Mouse (Mus musculus) kidney, adult 11 months (tissue): Measurements from ENCODE around the gene Alg12.

Experiments
- DNase-seq: peaks from one replicate; pipeline ENCODE4 v3.0.0; 2022

Alg12 gene

DNA sequence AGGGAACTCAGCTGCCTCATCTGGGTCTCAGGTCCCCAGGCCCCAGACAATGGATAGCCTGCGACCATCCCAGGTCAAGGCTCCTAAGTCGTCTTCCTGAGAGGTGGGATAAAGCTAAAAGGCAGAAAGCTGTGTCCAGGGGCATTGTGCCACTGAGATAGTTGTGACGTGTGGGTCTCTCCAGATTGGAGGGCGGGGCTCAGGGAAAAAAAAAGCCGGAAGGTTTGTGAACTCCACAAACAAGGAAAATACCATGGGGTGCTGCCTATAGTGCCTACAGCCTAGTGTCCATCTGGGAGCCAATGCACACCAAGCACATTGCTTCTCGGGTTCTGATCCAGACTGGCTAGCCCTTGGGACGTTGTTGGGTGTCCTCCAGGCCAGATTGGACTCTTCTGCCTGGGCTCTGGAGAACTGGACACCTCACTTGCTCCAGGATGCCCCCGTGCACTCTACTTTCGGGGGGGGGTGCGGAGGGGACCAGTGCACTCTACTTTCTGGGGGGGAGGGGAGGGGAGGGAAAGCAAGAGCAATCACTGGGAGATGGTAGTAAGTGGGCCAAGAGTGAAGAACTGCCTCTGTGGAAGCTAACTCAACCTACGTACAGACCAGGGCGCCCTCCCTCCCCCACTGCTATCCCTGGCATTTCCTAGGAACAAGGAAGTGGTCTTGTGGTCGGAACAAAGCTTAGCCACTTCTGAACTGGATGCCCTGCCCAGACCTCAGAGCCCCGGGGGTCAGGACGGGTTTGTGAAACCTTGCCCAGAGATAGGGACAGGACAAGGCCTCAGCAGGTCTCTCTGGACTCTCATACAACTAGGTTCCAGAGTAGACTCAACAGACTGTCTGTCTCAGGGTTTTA, 36.1 kb upstream of the Alg12 start:
- DNase-seq, result peak; percentile 58

DNA sequence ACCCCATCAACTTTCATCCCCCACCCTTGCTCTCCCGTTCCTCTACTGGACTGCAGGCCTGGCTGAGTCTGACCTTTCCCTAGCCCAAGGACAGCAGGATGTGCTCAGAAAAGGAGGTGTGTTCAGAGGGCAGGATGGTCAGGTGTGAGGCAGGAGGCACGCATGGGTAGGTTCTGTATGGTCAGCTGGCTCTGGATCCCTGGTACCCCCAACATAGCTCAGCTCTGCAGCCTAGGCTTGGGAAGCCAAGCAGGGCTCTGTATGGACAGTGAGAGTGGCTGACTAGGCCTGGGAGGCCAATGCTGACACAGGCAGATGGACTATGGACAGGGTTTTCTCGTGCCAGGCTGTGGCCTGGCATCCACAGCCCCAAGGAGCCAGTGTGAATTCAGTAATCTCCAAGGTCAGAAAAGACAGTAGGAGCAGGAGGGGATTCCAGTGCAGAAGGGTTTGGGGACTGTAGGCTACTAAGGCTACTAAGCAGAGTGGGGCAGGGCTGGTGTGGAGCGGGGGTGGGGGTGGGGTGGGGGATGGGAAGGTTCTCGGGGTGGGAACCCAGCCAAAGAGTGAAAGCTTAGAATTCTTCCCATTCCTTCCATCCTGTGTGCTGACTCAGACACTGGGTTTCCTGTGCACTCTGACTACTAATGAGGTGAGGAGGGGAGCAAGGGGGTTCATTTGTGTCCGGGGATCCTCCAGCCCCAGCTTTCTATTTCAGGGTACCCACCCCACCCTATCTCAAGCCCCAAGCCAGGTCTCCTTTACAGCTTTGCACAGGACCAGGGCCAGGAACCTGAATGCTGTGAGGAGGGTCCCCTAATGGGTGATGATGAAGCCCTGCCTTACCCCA, 35.2 kb upstream of the Alg12 start:
- peak; percentile 95 for DNase-seq

DNA sequence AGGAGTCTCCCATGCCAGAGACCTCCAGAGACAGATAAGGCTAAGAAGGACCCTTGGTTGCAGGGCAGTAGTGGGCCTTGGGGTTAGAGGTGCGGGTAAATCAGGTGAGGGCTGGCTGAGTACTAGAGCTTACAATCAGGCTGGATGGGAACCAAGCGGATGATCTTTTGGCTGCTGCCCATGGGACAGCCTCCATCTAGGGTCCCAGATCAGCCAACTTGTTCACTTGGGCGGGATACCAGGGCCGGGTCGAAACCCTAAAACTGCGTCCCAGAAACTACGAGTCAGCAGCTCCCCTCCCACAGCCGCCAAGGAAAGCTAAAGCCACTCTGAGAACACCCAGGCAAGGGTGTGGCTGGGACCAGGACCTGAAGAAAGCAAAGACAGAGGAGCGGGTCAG, 34.0 kb upstream of the Alg12 start:
- peak; percentile 40 for DNase-seq

DNA sequence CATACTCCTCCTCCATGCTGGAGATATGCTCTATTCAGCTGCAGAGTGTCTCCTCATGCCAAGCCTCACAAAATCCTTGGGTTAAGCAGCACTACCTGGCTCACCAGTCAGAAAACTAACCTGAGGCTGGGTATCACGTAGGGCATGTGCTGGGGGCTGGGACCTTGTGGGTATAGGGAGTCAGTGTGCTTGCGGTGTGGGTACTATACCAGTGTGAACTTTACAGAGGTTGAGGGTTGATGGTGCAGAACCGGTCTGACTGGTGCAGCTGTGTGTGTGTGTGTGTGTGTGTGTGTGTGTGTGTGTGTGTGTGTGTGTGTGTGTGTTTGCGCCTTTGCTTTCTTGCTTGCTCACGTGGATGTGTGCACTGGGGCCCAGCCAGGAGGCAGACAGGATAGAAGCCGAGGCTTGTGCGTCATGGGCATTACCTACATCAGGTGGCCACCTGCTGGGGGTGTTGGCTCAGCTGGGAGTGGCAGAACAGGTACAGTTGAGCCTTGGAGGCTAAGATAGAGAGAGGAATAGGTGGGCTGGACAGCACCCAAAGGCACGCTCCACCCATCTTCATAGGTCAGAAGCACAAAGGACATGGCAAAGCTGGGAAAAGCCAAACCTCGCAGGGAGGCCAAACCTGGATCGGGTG, 32.5 kb upstream of the Alg12 start:
- peak; percentile 93 for DNase-seq

DNA sequence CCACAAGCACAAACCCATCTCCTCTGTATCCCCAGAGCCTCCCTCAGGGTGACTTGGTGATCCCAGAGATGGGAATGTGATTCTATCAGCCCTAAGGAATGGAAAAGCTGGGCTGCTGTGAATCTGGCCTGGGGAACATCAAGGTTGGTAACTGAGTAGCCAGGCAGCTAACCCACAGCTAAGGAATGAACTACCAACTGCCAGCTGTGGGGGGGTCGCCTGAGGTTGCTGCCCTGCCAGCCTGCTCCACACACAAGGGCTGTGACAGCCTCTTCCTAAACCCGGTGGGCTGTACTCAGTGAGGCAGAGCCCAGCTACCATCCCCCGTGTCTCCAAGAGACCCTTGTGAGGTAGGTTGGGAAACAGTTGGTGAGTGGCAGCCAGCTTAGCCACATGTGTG, 32.0 kb upstream of the Alg12 start:
- peak; percentile 82 for DNase-seq

DNA sequence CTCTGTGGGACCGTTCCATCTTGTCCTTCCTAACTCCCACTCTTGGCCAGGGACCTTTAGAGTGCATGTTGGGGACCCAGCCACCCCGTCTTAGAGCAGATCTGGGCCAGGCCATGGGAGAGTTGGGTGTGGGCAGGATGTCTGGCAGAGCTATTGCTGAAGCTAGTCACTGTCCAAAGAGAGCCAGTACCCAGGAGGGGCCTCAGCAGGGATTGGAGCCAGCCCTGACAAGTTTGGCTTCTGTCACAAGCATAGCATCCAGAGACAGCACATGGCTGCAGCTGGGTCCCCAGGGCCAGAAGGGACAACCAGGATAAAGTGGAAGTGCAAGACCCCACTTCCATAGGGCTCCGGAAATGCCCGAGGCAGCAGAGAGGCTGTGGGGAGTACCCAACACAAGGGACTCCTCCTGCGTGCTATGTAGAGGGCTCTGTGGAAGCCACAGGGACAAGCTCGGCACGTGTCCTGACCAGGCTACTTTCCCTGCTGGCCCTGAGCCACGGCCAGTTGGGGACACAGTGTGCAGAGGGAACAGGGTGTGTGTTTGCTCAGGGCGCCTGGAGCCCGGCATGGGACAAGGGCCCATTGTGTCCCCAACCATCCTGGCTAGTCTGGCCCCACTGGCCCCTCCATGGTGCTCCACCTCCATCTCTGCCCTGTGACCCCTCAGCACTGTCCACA, 31.2 kb upstream of the Alg12 start:
- DNase-seq, result peak; percentile 96

DNA sequence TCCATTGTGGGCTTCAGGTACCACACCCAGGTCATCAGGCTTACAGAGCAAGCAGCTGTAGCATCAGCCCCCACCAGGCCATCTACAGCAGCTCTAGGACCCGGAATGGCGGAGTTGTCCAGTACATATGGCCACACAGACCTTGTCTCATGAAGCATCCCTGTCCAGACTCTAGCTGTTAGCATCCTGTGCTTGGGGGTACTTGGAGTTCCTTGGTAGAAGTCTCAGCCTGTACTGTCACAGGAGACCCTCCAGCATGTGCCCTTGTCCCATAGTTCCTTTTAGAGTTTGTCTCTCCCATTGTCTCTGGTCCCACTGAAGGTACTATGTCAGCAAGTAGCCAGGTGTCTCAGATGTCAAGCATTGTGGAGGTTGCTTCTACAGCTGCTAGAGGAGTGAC, 30.5 kb upstream of the Alg12 start:
- no peak for DNase-seq

DNA sequence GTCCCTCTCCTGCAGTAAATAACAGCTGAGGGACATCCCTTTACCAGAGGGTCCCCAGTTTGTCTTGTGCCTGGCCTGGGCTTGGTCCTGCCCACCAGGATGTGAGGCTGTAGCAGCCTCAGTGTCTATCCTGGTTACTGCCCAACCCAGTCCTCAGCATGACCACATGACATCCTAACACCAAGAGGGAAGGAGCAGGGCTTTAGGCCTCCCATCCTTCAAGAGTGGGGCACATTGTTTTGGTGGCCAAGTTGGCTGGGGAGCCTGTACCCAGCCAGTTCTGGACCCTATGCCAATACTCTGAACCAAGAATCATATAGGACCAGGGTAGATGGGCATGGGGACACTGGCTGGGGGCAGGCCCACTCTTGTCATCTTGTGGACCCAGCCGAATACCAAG, 29.5 kb upstream of the Alg12 start:
- DNase-seq, result no peak

DNA sequence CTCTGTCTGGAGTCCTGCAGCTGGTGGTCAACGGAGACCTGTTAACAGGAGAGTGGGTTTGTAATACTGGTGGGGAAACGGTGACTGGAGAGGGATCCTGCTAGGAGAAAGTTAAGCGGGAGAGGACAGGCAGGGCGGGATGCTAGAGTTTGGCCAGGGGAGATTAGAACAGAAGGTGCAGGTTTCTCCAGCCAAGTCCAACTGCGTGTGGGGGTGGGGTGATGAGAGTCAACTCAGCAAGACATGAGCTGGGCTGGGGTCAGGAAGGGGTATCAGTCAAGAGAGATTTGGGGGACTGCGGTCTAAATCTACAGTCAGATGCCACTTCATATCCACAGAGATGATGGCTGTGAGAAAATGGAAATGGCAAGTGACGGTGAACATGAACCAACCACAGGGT, 25.8 kb upstream of the Alg12 start:
- DNase-seq, result no peak

DNA sequence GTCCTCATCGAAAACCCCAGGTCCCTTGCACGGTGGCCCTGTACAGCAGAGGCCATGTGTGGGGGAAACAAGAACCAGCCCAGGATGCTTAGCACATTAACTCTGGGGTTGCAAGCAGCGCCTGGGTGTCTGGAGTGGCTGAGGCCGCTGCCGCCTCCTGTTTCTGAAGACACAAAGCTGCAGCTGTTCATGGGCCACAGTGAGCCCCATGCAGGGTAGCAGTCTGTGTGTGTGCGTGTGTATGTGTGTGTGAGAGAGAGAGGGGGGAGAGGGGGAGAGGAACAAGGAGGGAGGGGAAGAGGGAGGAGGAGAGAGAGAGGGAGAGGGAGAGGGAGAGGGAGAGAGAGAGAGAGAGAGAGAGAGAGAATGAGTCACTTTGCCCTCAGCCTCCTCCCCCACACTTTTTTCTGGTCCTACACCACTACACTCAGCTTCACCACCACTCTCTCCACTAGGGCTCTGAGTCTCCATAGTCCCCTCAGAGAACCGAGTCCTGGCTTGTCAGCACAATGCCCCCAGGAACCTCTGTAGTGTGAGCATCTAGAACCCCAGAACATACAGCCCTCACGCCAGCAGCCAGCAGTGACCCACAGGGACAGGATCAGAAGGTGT, 24.5 kb upstream of the Alg12 start:
- DNase-seq, result no peak

DNA sequence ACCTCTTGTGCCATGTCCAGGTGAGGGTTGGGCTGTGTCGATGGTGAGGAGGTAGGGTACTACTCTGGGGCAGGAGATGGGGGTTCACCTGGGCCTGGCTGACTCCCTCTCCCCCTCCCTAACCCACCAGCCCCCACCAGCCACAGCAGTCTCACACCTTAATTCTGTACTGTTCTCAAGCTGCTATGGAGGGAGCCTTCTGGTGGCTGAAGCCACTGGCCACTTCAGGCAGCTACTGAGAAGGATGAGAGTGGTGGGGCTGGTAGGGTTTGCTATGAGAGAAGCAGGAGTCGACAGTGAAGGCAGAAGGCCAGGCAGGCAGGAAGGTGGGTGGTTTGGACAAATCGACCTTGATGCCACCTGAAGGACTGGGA, 23.2 kb upstream of the Alg12 start:
- no peak for DNase-seq

DNA sequence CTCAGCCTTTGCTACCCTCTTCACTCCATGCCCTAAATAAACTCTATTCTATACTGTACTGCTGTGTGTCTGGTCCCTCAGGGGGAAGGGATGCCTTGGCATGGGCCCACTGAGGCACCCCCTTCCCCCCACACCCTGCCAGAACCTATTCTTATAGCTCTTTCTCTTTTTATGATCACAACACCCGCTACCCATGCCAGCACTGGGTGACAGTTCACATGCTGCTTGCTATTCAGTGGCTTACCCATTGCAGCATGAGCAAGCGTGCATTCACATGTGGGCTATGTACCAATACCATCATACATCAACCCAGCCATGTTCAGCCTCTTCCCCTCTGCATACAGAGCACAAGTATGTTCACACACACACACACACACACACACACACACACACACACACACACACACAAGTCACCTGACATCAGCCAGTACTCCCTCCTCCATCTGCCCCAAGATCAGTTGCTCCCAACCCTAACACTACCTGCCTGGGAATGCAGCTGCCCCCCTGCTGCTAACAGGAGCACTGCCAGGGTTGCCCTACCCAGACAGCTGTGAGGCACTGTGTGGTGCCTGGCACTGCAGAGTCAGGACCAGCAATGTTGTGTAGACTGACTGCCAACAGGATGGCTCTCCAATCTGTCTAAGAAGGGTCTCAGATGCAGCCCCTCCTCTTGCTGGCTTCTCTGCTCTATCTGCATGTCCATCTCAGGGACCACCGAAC, 22.6 kb upstream of the Alg12 start:
- no peak for DNase-seq

DNA sequence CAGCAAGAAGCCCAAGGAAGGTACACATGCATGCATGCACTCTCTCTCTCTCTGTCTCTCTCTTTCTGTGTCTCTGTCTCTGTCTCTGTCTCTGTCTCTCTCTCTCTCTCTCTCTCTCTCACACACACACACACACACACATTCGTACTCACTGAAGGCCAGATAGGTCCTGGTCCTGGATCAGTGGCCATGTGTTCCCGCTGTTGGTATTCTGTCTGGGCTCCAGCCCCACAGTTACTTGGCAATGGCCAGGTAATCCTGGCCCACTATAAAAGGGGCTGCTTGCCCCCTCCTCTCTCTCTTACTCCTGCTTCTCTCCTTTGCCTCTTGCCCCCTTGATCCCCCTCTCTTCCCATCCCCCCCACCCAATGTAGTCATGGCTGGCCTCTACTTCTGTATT, 22.0 kb upstream of the Alg12 start:
- no peak for DNase-seq

DNA sequence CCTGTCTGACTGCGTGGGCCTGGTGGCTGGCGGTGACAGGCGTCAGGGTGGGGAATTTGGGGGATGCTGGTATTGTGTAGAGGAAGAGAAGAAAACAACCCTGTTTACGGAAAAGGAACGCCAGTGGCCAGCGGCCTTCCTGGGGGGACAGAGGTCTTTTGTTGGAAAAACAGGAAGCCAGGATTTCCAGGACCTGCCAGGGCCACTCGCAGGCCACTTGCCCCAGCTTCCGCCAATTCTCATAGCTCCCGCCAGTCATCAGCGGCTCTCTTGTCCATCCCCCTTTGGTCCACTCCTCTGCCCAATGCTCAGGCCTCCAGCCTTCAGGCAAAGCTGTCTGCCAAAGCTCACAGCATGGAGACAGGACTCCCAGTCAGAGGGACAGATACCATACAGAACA, 21.0 kb upstream of the Alg12 start:
- peak; percentile 85 for DNase-seq

DNA sequence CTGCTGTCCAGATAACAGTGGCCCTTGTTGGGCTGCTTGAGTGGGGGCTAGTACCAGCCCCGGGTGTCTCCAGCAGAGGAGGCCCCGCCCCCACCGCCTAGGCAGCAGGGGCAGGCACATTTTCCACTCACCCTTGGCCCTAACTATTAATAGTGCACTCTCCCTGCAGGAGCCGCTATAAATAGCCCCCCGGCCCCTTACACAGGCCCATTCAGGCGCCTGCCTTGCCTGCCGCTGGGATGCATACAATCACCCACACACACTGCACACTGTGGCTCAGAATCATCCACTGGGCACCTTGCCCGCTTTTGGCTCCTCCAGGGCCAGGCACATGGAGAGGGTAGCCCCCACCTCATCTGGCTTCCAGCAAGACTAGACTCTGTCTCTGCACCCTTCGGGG, 20.2 kb upstream of the Alg12 start:
- DNase-seq, result peak; percentile 81

DNA sequence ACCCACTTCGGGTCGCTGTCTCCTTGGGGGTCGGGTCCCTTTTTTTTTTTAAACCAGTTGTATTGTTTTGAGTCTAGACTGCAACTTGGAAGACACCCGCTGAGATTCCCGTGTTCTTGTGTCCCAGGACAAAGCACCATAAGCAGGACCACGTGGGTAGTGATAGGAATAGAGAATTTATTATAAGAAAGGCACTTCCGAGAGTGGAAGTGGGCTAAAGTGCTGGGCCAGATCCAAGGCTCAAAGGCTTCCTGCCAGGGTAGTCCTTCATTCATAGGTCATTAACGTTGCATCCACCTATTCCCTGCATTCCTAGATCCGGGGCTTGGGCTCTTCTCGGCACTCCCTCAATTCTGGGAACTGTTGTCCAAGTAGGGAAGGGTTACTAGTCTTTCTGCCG, 18.9 kb upstream of the Alg12 start:
- peak; percentile 72 for DNase-seq

DNA sequence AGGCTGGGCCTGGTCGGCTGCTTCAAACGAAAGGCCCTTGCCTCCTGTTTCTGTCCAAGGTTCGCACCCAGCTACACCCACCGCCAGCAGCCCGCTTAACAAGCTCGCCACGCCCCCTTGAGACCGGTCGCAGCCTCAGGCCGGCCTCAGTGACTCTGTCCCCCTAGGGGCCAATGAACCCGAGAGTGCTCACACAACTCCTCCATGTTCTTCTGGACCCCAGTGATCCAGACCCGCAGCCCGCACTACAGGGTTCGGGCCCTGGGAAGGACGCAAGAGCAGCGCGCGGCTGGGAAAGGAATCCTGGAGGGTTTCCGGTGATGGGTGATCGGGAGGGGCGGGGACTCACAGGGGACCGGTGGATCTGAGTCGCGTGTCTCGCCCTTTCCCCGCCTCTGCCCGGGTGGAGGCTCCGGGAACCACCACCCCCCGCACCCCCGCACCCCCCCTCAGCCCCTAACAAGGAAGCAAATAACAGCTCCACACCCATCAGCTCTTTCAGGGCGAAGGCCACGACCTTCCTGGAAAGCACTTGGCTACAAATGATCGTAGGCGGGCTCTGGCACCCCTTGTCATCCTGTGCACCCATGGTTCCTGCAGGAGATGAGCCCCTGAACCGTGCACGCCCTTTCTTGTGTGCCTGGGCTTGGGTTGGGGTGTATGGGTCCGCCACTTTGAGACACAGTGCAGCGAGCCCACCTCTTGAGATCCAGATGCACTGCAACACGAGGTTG, 18.2 kb upstream of the Alg12 start:
- DNase-seq, result peak; percentile 89

DNA sequence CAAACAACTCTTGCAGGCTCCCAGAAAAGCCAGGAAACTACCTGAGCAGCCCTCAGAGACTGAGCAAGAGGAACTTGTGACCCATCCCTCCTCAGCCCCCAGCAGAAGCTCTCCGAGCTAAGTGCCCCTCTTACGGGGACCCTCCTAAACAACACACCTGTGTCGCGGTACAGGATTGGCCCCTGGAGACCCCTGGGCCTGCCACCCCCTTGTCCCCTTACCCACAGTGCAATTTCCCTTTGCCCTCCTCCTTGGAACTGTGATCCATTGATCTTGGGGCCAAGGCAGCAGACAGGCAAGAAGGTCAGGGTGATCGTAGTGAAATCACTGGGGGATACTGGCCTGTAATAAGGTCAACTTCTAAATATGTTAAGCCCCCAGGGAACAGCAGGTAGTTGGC, 17.5 kb upstream of the Alg12 start:
- no peak for DNase-seq

DNA sequence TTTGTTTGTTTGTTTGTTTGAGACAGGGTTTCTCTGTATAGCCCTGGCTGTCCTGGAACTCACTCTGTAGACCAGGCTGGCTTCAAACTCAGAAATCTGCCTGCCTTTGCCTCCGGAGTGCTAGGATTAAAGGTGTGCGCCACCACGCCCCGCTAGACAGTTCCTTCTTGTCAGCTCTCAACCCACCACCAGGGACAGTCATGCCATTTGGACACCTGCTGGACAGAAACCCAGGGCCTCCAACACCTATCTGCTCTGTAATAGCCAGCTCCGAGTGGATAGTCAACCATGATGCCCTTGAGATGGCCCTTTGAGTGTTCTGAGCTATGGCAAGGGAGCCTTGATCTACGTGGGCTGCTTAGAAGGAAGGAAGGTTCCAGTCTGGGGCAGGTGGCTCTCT, 16.9 kb upstream of the Alg12 start:
- peak; percentile 46 for DNase-seq

DNA sequence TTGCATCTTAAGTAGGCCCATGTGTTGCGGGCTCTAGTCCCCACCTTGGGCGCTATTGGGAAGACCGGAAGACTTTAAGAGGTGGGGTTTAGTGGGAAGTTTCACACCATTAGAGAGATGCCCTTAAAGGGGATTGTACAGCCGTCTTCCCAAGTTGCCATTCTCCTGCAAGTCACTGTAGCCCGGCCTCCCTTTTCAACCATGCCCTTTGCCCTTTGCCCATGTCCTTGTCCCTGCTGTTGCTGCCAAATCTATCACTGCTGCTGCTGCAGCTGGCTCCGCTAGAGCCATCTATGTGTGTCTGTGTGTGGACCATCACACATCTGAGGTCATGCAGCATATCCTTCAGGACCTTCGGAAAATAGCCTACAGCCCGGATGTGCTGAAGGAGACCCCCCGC, 13.4 kb upstream of the Alg12 start:
- peak; percentile 70 for DNase-seq

DNA sequence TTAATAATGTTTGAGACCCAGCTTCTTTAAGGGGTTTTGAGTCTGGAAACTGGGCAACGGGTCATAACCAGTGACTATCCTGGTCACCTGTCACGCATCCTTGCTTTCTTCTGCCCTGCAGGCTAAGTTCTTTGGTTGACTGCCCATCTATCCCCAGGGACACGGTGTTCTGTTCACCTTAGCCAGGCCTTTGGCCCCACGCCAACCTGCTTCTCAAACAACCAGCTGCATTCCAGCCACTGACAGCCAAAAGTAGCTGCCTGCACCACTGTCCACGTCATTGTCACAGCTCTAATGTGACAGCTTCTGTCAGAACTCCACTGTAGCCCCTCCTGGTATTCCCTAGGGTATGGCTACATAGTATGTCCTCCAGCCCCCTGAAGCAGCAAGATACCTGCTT, 12.4 kb upstream of the Alg12 start:
- peak; percentile 96 for DNase-seq
